Mouse (Mus musculus) kidney, adult 9 months (tissue): ENCODE measurements around the gene Bbs9.

Experiments used
- DNase-seq: peaks from one replicate; pipeline ENCODE4 v3.0.0; 2022

The Bbs9 gene

GRCm38 (mm10) chr9:22758487-22758886 is 283.0 kb downstream of the Bbs9 start:
- DNase-seq = no peak

GRCm38 (mm10) chr9:22759241-22759640 is 283.7 kb downstream of the Bbs9 start:
- no peak for DNase-seq

GRCm38 (mm10) chr9:22760376-22760775 is 284.9 kb downstream of the Bbs9 start:
- no peak for DNase-seq

GRCm38 (mm10) chr9:22761487-22761886 is 286.0 kb downstream of the Bbs9 start:
- no peak for DNase-seq

GRCm38 (mm10) chr9:22765618-22766220 is 290.2 kb downstream of the Bbs9 start:
- DNase-seq = no peak

GRCm38 (mm10) chr9:22767154-22767553 is 291.6 kb downstream of the Bbs9 start:
- no peak for DNase-seq

GRCm38 (mm10) chr9:22767860-22768259 is 292.3 kb downstream of the Bbs9 start:
- DNase-seq = no peak

GRCm38 (mm10) chr9:22771785-22772184 is 296.3 kb downstream of the Bbs9 start:
- no peak for DNase-seq

- DNase-seq = no peak
Observed at GRCm38 (mm10) chr9:22776246-22776961, 300.9 kb downstream of the Bbs9 start.

- no peak for DNase-seq
Observed at GRCm38 (mm10) chr9:22777425-22777824, 301.9 kb downstream of the Bbs9 start.

GRCm38 (mm10) chr9:22779631-22780030 is 304.1 kb downstream of the Bbs9 start:
- DNase-seq = no peak

GRCm38 (mm10) chr9:22786006-22786405 is 310.5 kb downstream of the Bbs9 start:
- DNase-seq = no peak

- DNase-seq = no peak
Observed at GRCm38 (mm10) chr9:22788423-22788822, 312.9 kb downstream of the Bbs9 start.

- DNase-seq = no peak
Observed at GRCm38 (mm10) chr9:22788850-22789249, 313.3 kb downstream of the Bbs9 start.

- no peak for DNase-seq
Observed at GRCm38 (mm10) chr9:22789380-22790168, 314.1 kb downstream of the Bbs9 start.

GRCm38 (mm10) chr9:22791208-22791607 is 315.7 kb downstream of the Bbs9 start:
- no peak for DNase-seq

GRCm38 (mm10) chr9:22791750-22792149 is 316.2 kb downstream of the Bbs9 start:
- DNase-seq = no peak

GRCm38 (mm10) chr9:22793698-22794097 is 318.2 kb downstream of the Bbs9 start:
- no peak for DNase-seq

GRCm38 (mm10) chr9:22800675-22801074 is 325.2 kb downstream of the Bbs9 start:
- DNase-seq = peak; percentile 50

- no peak for DNase-seq
Observed at GRCm38 (mm10) chr9:22805981-22806380, 330.5 kb downstream of the Bbs9 start.

- DNase-seq = no peak
Observed at GRCm38 (mm10) chr9:22806494-22806893, 331.0 kb downstream of the Bbs9 start.

- no peak for DNase-seq
Observed at GRCm38 (mm10) chr9:22807693-22808092, 332.2 kb downstream of the Bbs9 start.

GRCm38 (mm10) chr9:22809621-22810126 is 334.2 kb downstream of the Bbs9 start:
- no peak for DNase-seq

- no peak for DNase-seq
Observed at GRCm38 (mm10) chr9:22810454-22810853, 334.9 kb downstream of the Bbs9 start.
